Mouse (Mus musculus) hindbrain, embryonic 16.5 days (tissue): ENCODE results near the gene Nme1. TPM values are rescaled to one million over a fixed set of nuclear protein-coding genes. Genes with fewer than 3 reads are reported as not detected.

ENCODE experiments used
- ATAC-seq: fragments of 200-750 bp; cut with Nextera tagmentation; 2 replicates; pipeline ENCODE4 v1.8.0; 2017; ENCODE audit warnings: moderate TSS enrichment, moderate library complexity
- H3K27ac ChIP-seq: fragments of 300-500 bp; sonication (generic); 2 replicates; pipeline ENCODE4 v1.5.1; 2014; ENCODE audit warnings: low read depth, mild to moderate bottlenecking, control low read depth, low read length, moderate library complexity
- H3K27me3 ChIP-seq: fragments of 300-500 bp; sonication (generic); replicated peaks from 2 replicates; pipeline ENCODE4 v1.6.1; 2014; ENCODE audit warnings: low read length; ENCODE audit not compliant: control insufficient read depth, insufficient read depth
- H3K36me3 ChIP-seq: fragments of 300-500 bp; sonication (generic); 2 replicates; pipeline ENCODE4 v1.6.1; 2014; ENCODE audit warnings: mild to moderate bottlenecking, low read length, moderate library complexity, mixed read lengths; ENCODE audit not compliant: control insufficient read depth, insufficient read depth
- H3K4me1 ChIP-seq: fragments of 300-500 bp; sonication (generic); 2 replicates; pipeline ENCODE4 v1.6.1; 2014; ENCODE audit warnings: low read depth, low read length; ENCODE audit not compliant: control insufficient read depth, insufficient read depth
- H3K4me2 ChIP-seq: fragments of 300-500 bp; sonication (generic); 2 replicates; pipeline ENCODE4 v1.6.1; 2014; ENCODE audit warnings: mild to moderate bottlenecking, low read length, control low read depth, moderate library complexity
- H3K4me3 ChIP-seq: fragments of 300-500 bp; sonication (generic); 2 replicates; pipeline ENCODE4 v1.5.1; 2014; ENCODE audit warnings: mild to moderate bottlenecking, low read length, control low read depth, moderate library complexity
- H3K9ac ChIP-seq: fragments of 300-500 bp; sonication (generic); 2 replicates; pipeline ENCODE4 v1.6.1; 2014; ENCODE audit warnings: low read depth, mild to moderate bottlenecking, control low read depth, low read length, moderate library complexity
- H3K9me3 ChIP-seq: fragments of 300-500 bp; sonication (generic); 2 replicates; pipeline ENCODE4 v1.6.1; 2014; ENCODE audit warnings: mild to moderate bottlenecking, low read length, moderate library complexity; ENCODE audit not compliant: control insufficient read depth
- WGBS: fragments of 180-500 bp; shearing (Covaris S2); extraction: QIAGEN DNeasy Blood & Tissue Kit; methylation state at CpG from one replicate; pipeline ENCODE4 v1.1.7; 2014; 5-methylcytosine and 5-hydroxymethylcytosine counted together
- polyA plus RNA-seq: library from polyadenylated mRNA; unstranded; fragments of >200 nt; fragmentation: Nextera tagmentation; extraction: Ambion mirVana; gene quantifications from 2 replicates; pipeline ENCODE4 v1.2.1, GENCODE M21; 2015

Nme1 gene
- 372 and 387 TPM in 2 replicates for polyA plus RNA-seq

GRCm38 (mm10) chr11:93968005-93968847, at the start of gene Nme1, which contains the start of gene Gm20390:
Nme1 (minus strand) TSS chr11:93968521.
Gm20390 (minus strand) TSS chr11:93968293.
- Histone ChIP-seq H3K9me3 (no peaks in the 10 kb centered on the region), H3K27me3 (no peaks in the 10 kb centered on the region), H3K4me3 (peak within 1 kb of the TSS; percentile 60), H3K4me2 (peak within 1 kb of the TSS; percentile 84), H3K36me3 (peaks cover 18% of the 10 kb centered on the region), H3K27ac (peak within 1 kb of the TSS; percentile 63), H3K4me1 (peaks cover 9% of the 10 kb centered on the region), H3K9ac (peak within 1 kb of the TSS; percentile 57)
- WGBS = under 1% methylated on average over 40 of the region's 40 CpGs
- peak; percentile 97 for ATAC-seq

GRCm38 (mm10) chr11:94003346-94003745, 35.0 kb upstream of the Nme1 start:
- Histone ChIP-seq H3K4me1 (peaks cover 4% of the 10 kb centered on the region), H3K9me3 (no peaks in the 10 kb centered on the region), H3K27me3 (no peaks in the 10 kb centered on the region), H3K36me3 (no peaks in the 10 kb centered on the region), H3K9ac (no peak overlapping the region), H3K27ac (no peak overlapping the region), H3K4me2 (no peak overlapping the region), H3K4me3 (no peak overlapping the region)
- no peak for ATAC-seq
- WGBS = 94% methylated on average over 2 of the region's 2 CpGs

GRCm38 (mm10) chr11:93999276-93999675, 31.0 kb upstream of the Nme1 start:
- Histone ChIP-seq H3K4me3 (no peak overlapping the region), H3K4me2 (no peak overlapping the region), H3K9ac (no peak overlapping the region), H3K4me1 (peaks cover 25% of the 10 kb centered on the region), H3K9me3 (no peaks in the 10 kb centered on the region), H3K27me3 (no peaks in the 10 kb centered on the region), H3K27ac (no peak overlapping the region), H3K36me3 (no peaks in the 10 kb centered on the region)
- no peak for ATAC-seq

GRCm38 (mm10) chr11:93997141-93997775, 28.9 kb upstream of the Nme1 start:
- Histone ChIP-seq H3K4me3 (peak overlapping the region; percentile 87), H3K36me3 (no peaks in the 10 kb centered on the region), H3K4me1 (peaks cover 25% of the 10 kb centered on the region), H3K9ac (peak overlapping the region; percentile 98), H3K27ac (no peak overlapping the region), H3K27me3 (no peaks in the 10 kb centered on the region), H3K9me3 (no peaks in the 10 kb centered on the region), H3K4me2 (peak overlapping the region; percentile 81)
- WGBS = 29% methylated on average over 13 of the region's 13 CpGs
- ATAC-seq = no peak

- Histone ChIP-seq H3K4me1 (peaks cover 25% of the 10 kb centered on the region), H3K36me3 (no peaks in the 10 kb centered on the region), H3K27ac (peak overlapping the region; percentile 96), H3K27me3 (no peaks in the 10 kb centered on the region), H3K4me3 (peak overlapping the region; percentile 87), H3K9ac (peak overlapping the region; percentile 98), H3K9me3 (no peaks in the 10 kb centered on the region), H3K4me2 (peak overlapping the region; percentile 81)
- ATAC-seq = peak; percentile 6; the same call in 1 of the 2 replicates
- WGBS = under 1% methylated on average over 58 of the region's 58 CpGs
Measured at GRCm38 (mm10) chr11:93996306-93997140, 28.2 kb upstream of the Nme1 start.

GRCm38 (mm10) chr11:93995720-93996305, 27.5 kb upstream of the Nme1 start, which contains the start of gene Spag9:
Spag9 (plus strand) TSS chr11:93996091.
- under 1% methylated on average over 51 of the region's 70 CpGs for WGBS
- no peaks in the 10 kb centered on the region for H3K27me3 ChIP-seq
- H3K4me1 ChIP-seq = peaks cover 25% of the 10 kb centered on the region
- H3K4me2 ChIP-seq = peak within 1 kb of the TSS; percentile 81
- ATAC-seq = peak; percentile 91
- H3K9ac ChIP-seq = peak within 1 kb of the TSS; percentile 98
- H3K36me3 ChIP-seq = no peaks in the 10 kb centered on the region
- H3K4me3 ChIP-seq = peak within 1 kb of the TSS; percentile 87
- no peaks in the 10 kb centered on the region for H3K9me3 ChIP-seq
- peak within 1 kb of the TSS; percentile 96 for H3K27ac ChIP-seq

GRCm38 (mm10) chr11:93995111-93995719, 26.9 kb upstream of the Nme1 start:
- Histone ChIP-seq H3K4me1 (peaks cover 25% of the 10 kb centered on the region), H3K27me3 (no peaks in the 10 kb centered on the region), H3K4me3 (peak overlapping the region; percentile 87), H3K9ac (peak overlapping the region; percentile 98), H3K9me3 (no peaks in the 10 kb centered on the region), H3K36me3 (no peaks in the 10 kb centered on the region), H3K4me2 (peak overlapping the region; percentile 81), H3K27ac (peak overlapping the region; percentile 96)
- 6% methylated on average over 15 of the region's 15 CpGs for WGBS
- ATAC-seq = peak; percentile 27

- H3K9me3 ChIP-seq = no peaks in the 10 kb centered on the region
- peak overlapping the region; percentile 87 for H3K4me3 ChIP-seq
- no peak overlapping the region for H3K27ac ChIP-seq
- peaks cover 25% of the 10 kb centered on the region for H3K4me1 ChIP-seq
- 71% methylated on average over 5 of the region's 5 CpGs for WGBS
- no peaks in the 10 kb centered on the region for H3K27me3 ChIP-seq
- peak overlapping the region; percentile 81 for H3K4me2 ChIP-seq
- H3K36me3 ChIP-seq = no peaks in the 10 kb centered on the region
- no peak for ATAC-seq
- no peak overlapping the region for H3K9ac ChIP-seq
Measured at GRCm38 (mm10) chr11:93994531-93994930, 26.2 kb upstream of the Nme1 start.
